Mouse (Mus musculus) lung, embryonic 16.5 days (tissue): ENCODE data around the gene Cebpb. TPM values are rescaled to one million over a fixed set of nuclear protein-coding genes. Genes with fewer than 3 reads are reported as not detected.

ENCODE experiments used
- microRNA-seq: library from miRNA; unstranded; fragments of <30 nt; microRNA quantifications from one replicate; pipeline ENCODE4, GENCODE M21; 2016
- polyA plus RNA-seq: library from polyadenylated mRNA; unstranded; fragments of >200 nt; fragmentation: Nextera tagmentation; extraction: Ambion mirVana; gene quantifications from 2 replicates; pipeline ENCODE4 v1.2.1, GENCODE M21; 2015

The Cebpb gene
- polyA plus RNA-seq, 1 experiment from 2014 or later: 4.1 TPM

Small RNA genes lying within 50 kb of the gene (microRNA-seq; reads per million reads assigned to microRNA genes)
- not detected for gene Gm22355

Other genes with a start within 250 kb of the Cebpb start
- gene Rnf114, start 196.3 kb upstream of the Cebpb start, polyA plus RNA-seq: 101 and 113 TPM in 2 replicates
- 14.8 and 16.2 TPM in 2 replicates for gene Spata2, start 196.0 kb upstream of the Cebpb start, polyA plus RNA-seq
- 120 and 130 TPM in 2 replicates for gene Snai1, start 150.7 kb upstream of the Cebpb start, polyA plus RNA-seq
- 263 and 285 TPM in 2 replicates for gene Ube2v1, start 56.8 kb upstream of the Cebpb start, polyA plus RNA-seq
- gene Gm20431, start 27.4 kb upstream of the Cebpb start, polyA plus RNA-seq: 5.6 and 8.4 TPM in 2 replicates
- gene Tmem189, start 907 bp downstream of the Cebpb start, polyA plus RNA-seq: 38.3 and 39.6 TPM in 2 replicates
- 56.3 and 73.3 TPM in 2 replicates for gene Ptpn1, start 243.1 kb downstream of the Cebpb start, polyA plus RNA-seq